Mouse (Mus musculus) kidney, postnatal 25 days (tissue): ENCODE measurements around the gene Alkbh3.

Experiments
- DNase-seq, 2 experiments: peaks; one replicate each; pipeline ENCODE4 v3.0.0; 2021; ENCODE audit warnings: mixed read lengths in 2 of 2

The Alkbh3 gene

DNA sequence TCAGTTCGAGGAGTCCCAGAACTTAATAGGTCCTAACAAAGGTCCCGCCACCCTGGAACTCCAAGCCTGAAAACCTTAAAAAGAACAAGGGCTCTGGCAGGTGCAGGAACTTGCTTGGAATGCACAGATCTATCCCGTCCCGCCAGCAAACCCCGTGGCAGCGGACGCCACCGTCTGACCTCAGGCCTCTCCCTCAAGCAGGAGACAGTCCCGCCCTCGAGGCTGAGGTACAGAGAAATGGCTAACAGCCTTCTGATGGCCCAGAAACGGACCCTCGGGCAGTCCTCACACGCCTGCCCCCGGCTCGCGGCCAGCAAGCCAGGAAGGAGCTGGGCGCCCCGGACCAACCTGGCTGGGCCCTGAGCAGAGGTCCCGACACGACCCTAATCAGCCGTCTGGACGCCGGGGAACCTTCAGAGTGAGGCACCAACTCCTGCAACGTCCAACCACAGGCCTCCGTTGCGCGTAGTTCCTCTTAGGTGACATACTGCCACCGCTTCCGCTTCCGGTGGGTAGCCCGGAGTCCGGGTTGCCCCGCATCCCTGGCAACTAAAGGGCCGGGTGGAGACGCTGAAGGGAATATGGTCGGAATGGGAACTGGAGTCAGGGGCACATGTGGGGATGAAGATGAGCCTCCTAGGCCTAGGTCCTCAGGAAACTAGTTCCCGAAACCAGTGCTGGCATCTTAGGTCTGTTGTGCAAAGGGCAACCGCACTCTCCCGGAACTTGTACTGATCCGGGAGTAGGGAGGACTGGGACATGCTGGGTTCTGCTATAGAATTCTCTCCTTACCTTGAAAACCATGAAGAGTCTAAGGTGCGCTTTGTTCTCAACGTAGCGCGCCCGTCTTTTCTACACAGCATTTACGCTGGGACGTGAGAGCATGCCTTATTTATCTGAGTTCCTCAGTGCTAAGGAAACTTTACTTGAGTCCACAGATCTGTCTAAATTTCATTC, at the start of gene Alkbh3:
Gene Alkbh3, minus strand, starts transcription at position 473 of the 957 bp plus-strand sequence.
- peak; percentile 91 to 95 for DNase-seq

DNA sequence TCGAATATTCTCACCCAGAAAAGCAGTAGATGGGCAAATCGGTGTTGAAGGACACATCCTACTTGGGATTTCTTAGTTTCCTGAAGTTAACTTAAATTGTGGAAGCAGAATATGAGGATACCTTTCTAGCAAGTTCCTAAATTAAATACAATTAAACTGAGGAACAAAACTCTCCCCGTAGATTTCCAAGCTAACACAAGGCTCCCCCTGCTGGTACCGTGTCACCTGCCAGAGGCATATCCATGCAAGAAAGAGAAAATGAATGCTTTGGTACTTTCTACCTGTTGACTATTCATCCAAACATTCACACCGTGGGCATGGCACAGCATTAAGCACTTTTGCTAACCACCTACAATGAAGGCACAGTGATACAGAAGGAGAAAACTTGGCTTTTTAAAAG, 48.9 kb upstream of the Alkbh3 start:
- peak; percentile 56 to 79 for DNase-seq

DNA sequence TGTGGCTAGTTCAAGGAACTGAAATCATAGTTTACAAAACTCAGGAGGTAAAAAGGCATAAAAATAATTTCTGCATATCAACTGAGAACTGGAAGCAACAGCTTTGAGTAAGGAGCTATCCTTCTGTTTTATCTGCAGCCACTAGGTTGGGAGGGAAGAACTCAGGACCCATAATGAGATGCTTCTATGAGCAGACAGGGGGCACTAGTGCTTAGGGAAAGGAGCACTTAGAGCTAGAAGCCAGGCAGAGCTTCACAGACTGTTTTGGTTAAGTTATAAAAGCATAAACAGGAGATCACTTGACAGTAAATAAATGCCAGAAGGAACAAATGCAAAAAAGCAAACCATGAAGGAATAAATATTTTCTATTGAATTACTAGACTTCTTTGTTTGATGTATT, 44.2 kb upstream of the Alkbh3 start:
- peak in 1 of 2 experiments; percentile 54 for DNase-seq

DNA sequence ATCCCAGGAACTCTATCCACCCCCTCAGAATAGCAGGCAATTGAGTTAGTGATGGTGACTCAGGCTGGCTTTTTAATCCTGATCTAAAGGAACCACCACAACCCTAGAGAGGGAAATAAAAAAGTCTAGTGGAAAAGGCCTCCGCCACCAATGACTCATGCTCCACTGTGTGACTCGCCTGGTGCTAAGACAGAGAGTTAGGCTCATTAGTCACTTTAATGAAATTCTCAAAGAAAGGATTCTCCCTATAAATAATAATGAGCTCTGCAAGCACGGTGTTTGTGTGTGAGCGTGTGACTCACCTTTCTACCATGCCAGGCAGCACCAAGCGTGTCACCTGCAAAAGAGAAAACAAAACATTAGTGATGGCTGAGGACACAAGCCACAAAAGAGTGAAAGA, 41.3 kb upstream of the Alkbh3 start:
- no peak for DNase-seq

DNA sequence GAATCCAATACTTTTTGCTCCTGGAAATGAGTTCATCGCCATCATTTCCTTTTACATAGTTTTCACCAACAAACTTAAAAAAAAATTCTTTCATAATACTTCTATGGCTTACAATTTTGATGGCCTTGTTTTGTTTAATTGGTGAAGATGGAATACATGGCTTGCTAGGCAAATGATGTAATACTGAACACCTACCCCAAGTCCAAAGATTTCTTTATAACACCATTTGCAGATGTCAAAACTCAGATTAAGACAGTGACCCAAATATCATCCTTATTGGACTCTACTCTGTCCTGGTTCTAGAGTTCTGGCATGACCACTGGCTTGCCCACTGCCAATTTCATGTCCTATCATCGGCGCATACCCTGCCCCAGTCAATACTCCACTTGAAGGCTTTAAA, 40.3 kb upstream of the Alkbh3 start:
- no peak for DNase-seq

DNA sequence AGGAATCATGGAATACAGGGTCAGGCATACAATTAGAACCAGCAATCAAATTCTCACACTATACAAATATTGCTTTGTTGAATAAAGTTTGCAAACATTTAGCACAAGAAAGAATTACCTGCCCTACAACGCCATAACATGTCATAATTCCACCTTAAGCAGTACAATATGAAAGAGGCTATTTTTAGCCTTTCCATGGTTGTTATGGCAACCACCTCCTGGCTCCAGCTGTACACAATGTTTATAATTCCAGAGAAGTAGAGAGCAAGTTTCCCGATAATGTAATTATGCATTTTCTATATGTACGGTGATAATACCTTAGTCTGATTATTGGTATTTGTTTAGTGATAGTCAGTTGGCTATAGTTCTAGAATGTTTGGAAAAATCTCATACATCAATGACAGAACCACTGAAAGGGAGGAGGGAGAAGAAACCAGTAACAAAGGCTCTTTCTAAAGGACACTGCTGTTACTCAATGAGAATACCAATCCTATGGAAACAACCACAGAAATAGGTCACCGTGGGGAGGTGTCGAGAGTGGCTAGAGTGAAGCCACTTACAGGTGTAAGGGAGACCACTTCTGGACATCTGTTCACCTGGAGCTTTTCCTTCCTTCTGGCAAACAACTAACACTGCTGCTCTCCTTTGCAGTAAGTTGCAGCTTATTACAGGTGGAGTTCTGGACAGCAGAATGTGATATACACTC, 39.0 kb upstream of the Alkbh3 start:
- no peak for DNase-seq

DNA sequence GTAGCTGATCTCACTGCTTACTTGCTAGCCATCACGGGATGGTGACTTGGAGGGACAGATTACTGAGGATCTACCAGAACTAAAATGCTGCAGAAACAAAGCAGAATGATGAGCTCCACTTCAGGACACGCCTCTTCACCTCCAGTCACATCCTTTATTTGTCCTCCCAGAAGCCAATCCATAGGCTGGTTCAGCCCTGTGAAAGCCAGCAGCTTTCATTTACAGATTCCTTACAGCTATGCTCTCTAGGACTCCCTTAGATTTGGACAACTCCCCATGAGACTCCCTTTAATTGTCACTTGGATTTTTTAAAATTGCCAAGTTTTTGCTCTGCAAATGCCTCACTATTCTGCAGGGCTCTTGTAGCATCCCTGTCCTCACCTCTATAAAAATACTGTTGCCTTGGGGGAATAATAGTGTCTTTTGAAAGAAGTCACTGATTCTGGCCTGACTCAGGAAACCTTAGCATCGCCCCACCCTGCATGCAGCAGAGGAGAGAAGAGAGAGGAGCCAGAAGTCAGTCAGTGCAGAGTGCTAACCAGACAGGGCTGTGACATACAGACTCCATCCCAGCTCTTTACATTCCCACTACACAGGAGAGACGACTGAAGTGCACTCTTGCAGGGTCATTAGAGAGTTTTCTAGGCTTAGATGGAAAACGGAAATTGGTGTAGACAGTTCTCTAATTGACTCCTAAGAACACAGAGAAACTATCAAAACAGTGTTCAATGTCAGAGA, 38.3 kb upstream of the Alkbh3 start:
- no peak for DNase-seq

DNA sequence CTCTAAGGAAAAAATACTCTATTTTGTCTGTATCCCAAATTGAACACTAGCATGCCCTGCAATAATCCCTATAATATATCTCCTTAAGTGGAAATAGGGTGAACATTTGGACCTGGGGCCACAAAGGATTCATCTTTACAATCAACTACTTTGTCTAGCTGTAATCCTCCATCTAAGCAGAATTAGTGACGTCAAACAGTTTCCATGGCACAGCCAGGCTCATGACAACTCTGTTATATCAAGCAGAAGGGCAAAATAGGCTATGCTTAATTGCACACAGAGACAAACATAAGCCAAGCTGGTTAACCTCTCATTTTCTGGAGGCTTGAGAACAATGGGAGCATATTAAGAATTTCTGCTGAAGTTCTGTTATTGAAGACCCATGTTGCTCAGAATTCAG, 37.7 kb upstream of the Alkbh3 start:
- DNase-seq = no peak

DNA sequence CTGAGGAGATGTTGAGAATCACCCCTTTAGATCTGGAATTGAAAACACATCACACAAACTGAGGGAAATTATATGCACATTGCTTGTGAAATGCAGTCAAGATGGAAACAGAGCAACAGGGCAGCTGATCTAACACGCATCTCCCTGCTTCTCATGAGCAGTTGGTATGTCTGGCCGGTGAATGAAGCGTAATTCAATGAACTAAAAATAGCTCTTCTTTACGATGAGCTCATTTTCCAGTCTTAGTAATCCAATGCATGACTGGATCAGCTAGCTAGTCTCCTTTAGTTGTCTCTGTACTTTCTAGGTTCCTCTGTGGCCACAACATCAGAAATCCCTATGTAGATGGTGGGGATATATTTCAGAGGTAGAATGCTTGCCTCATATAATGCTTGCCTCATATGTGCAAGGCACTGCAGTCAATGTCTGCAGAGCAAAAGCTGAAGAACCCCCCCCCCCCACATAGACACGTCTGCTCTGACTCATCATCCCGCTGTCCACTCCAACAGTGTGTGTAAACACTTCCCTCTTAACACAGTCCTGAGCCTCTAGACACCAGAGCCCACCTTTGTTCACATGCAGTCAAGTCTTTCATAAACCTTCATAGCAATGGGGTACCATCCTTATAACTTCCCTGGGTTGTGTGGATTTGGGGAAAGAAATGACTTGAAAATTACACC, 34.9 kb upstream of the Alkbh3 start:
- DNase-seq = no peak

DNA sequence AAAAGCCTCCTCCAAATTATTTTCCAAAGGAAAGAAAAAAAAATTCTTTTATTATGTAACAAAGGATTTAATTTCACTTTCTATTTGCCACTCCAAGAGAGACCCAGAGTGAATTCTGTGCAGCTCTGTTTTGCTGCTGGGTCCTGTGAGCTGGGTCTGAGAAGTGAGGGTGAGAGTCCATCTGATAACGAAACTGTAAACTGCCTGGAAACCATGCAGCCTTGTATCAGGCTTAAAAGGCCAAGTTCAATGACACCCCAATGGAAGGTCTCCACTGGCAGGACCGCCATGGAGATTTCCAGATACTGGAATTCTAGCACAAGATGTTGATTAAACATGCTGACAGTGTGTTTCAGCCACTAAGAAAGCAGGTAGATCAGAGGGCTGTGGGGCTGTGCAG, 33.6 kb upstream of the Alkbh3 start:
- no peak for DNase-seq

DNA sequence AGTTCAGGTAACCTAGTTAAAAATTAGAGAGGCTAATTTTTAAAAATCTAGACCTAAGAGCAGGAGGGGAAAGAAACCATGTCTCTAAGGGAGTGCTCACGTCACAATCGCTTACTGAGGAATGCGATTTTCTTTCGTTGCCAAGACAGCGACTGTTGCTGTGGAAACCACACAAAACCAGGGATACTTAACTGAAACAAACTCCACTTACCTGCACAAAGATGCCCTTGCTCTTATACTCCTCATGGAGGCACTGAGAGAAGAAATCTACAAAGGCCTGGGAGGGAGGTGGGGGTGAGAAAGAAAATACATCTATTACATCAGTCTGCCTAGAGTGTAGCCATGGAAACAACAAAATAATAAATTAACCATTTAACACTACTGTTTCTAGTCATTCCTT, 33.1 kb upstream of the Alkbh3 start:
- DNase-seq = no peak

DNA sequence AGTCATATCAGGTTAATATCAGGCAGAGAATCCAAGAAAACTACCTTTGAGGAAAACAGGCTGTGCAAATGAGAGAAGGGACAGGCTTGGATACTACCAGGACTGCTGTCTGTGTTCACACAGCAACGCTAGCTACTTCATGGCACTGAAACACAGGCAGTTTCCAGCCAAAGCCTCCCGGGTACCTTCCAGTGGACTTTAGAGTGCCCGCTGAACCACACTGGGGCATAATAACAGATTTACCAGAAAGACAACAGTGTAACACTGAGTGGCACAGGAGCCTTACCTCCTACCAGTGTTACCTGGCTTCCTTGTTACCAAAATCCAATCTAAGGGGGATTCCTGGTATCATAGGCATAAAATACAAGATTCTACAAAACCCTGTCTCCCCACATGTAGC, 31.9 kb upstream of the Alkbh3 start:
- no peak for DNase-seq

DNA sequence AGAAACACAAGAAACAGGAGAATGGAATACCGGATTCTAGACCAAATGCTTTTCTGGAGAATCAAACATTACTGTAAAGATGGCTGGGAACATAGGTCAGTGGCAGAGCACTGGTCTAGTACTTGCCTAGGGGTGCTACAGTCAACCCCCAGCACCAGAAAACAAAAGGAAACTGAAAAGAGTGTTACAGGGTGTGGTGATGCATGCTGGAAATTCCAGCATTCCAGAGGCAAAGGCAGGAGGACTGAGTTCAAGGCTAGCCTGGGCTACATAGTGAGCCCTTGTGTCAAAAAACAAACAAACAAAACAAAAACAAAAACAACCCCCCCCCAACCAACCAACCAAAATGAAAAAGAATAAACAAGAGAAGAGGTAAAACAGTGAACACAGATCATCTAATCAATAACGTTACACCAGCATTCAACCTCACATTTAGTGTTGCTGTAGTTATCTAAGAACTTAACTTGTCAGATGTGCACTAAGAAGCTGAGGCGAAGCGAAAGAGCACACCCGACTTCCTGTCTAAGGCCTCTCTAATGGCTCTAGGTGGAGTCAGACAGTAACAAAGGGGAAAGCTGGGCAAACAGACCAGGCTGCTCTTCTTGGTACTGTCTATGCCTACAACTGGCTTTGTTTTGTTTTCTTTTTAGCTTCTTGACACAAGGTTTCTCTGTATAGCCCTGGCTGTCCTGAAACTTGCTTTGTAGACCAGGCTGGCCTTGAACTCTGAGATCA, 30.0 kb upstream of the Alkbh3 start:
- DNase-seq = no peak

DNA sequence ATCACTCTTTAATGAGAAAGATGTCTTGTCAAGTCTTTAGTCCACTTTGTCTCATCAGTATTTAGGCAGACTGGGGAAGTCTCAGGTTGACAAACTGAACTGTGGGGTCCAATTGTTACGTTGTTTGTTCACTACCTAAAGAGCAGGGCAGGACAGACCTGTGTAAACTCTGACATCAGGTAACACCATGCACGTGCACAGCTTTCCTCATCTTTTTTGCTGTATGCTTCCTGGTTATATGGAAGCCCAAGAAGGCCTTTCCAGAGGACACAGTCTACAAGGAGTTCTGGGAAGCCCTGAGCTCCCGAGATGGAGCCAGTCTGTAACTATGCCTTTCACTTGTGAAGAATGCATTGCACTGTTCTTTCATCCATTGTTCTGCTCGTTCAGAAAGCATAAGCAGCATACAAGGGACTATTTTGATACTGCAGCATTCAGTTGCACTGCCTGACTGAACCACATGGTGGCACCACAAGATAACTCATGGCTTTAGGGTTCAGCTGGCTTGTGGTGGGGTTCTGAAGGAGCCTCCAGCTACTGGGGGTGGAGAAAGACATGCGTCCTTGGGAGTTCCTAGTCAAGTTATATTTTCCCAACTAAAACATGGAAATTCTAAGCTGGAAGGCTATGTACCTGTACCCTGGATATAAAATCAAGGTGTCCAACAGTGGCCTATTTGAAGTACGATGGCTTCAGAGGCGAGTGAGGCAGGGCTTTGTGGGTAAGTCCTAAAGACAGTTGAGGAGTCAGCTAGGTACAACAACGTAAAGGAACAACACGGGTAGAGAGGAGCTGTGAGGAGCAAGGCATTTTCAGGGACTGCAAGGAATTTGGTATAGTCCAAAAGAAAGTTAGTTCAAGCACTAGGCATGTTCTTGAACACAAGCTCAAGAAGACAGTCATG, 25.1 kb upstream of the Alkbh3 start:
- peak; percentile 54 to 75 for DNase-seq

DNA sequence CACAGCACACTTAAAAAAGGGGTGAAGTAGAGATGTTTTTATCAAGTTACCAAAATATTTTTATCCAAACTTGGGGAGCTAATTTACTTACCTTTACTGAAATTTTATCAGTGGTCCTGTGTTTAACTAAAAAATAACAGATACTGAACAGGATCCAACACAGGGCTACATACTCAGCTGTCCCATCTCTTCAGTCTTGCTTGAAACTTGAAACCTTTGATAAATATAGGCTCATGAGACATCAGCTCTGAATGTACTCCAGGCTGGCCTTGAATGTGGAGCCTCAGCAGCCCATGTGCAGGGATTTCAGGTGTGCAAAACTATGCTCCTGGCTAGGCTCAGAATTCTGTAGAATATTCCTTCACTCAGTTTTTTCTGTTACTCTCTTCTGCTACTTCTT, 20.0 kb upstream of the Alkbh3 start:
- no peak for DNase-seq

DNA sequence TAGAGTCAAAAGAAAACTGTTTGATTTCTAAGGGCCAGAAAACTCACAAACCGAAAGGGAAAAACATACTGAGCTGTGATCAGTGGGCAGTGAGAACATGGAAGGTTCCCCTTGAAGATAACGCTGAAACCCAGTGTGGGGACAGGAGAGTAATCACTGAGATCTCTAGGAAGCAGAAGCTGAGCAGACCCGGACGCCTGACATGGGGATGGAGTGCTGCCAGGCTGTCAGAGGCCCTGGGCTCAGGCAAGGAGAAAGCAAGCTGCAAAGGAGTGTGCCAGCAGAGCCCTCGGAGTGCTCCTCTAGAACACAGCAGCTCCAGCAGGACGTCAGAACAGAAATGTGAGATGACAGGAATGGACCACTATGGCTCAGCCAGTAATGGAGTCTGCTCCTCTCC, 14.0 kb upstream of the Alkbh3 start:
- no peak for DNase-seq

DNA sequence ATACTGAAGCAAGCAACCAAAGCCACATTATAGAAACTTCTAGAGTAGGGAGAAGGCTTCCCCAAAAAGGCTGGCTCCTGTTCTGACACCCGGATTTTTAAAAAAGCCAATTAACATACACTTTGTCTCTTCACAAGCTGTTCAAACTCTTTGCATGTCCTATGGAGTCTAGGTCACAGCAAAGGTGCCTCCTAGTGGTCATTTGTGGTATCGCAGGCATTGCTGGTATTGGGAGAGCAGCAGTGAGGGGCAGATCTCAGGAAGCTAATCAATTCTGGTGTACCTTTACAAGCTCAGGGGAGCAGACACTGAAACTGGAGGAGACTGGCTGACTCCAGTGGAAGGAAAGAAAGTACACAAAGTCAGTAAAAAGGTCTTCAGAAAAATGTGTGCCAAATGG, 8.3 kb downstream of the Alkbh3 start:
- DNase-seq = peak; percentile 75 to 94

DNA sequence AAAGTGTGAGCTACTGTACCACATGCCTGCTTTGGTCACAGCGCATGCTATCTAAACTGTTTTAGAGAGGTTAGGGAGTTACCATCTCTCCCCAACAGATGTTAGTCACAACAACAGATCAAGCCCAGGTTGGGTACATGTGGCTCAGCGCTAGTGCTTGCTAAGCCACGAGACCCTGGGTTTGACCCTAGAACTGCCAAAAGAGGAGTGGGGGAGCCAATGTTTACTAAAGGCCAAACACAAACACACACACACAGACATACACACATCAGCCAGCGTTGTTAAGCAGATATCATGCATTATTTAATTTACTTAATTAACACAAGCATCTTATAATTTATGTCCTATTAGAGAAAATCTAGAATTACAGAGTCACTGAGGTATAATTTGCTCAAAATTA, 8.7 kb downstream of the Alkbh3 start:
- DNase-seq = no peak

DNA sequence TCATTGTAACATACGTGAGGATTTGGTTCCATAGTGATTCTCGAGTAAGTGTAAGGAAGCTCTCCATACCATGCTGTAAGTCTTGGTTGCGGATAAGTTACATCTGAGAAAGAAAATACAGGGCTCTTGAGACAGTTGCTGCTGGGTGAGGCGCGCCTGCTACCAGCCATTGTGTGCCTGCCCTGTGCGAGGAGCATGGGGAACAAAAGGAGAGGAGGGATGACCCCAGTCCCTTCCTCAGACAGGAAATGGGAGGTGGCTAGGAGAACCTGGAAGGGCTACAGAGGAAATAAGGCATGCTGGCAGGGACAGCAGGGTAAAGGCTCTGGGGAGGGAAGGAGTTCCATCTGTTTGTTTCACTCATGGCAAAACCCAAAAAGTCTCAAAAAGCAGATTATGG, 9.2 kb downstream of the Alkbh3 start:
- DNase-seq = peak; percentile 29 to 68

DNA sequence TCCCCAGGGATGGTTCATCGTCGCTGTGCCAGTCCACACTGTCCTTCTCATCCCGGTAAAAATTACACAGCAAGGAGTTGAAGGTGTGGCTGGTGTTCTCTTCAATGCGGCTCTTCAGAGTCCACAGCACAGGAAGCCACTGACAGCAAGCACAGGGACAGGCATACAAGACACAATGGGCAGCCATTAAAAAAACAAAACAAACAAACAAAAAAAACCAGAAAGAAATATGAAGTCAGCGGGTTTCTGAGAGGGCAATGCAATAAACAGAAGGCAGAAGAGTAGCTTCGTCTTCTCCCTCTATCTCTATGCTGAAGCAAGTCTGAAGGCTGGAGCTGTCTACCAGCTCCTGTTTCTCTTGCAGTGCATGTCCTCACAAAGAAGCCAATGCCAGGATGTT, 14.4 kb downstream of the Alkbh3 start, which contains the start of gene Gm27027:
Gene Gm27027, minus strand, starts transcription at position 101 of the 400 bp plus-strand sequence.
- DNase-seq = peak in 1 of 2 experiments; percentile 46

DNA sequence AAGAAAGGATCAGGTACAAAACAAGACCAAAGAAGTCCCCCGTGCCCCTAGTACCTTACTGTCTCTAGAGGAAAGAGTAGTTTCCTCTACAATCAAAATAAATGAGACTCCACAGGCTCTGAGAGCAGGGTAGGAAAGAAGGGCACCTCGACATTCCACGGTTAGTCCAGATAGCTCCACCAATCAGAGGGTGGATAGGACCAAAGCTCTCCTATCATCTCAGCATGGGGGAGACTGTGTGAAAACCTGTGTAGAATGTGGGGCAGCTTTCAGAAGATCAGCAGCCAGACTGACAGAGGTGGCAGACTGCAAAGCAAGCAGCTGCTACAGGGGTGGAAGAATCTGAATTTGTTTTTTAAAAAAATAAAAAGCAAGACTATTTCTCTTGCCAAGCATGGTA, 17.8 kb downstream of the Alkbh3 start:
- DNase-seq = no peak
